Mouse (Mus musculus) adrenal gland, adult 18-20 months (tissue): ENCODE data around the gene Hoxb2. TPM values are rescaled to one million over a fixed set of nuclear protein-coding genes. Genes with fewer than 3 reads are reported as not detected.

Experiments
- DNase-seq, 2 experiments: peaks; one replicate each; pipeline ENCODE4 v3.0.0; 2021 to 2022; ENCODE audit warnings: low spot score in 2 of 2
- long read RNA-seq, 2 experiments: library from polyadenylated mRNA; stranded (forward); transcript quantifications; one replicate each; pipeline ENCODE4 v2.0.0; 2021
- total RNA-seq, 2 experiments: library from RNA; stranded (reverse); gene quantifications; 1 replicate in 1 of 2; 2 replicates in 1 of 2; pipeline ENCODE4 v1.2.3; 2021

Gene Hoxb2
- total RNA-seq = 10 to 100 TPM; 17.1 to 21.5 TPM
- long read RNA-seq, experiment 1, transcript Hoxb2-202 (1 exons, 3,134 nt) = minor isoform, 12 of 27 reads
- long read RNA-seq, experiment 1, transcript Hoxb2-201 (2 exons, 1,628 nt) = major isoform, 15 of 27 reads
- long read RNA-seq, experiment 1, partial matches to known transcripts = 0 of 27 reads
- long read RNA-seq, experiment 1, other reads (novel, unspliced or antisense) = 0 of 27 reads
- long read RNA-seq, experiment 2, transcript Hoxb2-201 (2 exons, 1,628 nt) = major isoform, 35 of 56 reads
- long read RNA-seq, experiment 2, transcript Hoxb2-202 (1 exons, 3,134 nt) = minor isoform, 19 of 56 reads
- long read RNA-seq, experiment 2, partial matches to known transcripts = 0 of 56 reads
- long read RNA-seq, experiment 2, other reads (novel, unspliced or antisense) = 2 of 56 reads

DNA sequence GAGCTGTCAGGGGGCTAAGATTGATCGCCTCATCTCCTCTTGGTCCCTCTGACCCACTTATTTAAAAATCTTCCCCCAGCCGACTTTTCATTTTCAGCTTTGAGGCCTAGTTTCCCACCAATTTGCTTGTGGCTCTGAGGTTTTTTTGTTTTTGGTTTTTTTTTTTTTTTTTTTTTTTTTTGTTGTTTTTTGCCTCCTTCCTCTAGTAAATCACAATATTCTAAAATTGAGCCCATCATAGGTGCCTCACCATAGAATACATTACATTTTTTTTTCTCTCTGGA is at the start of gene Hoxb2:
Gene Hoxb2, plus strand, starts transcription at position 185 of the 284 bp plus-strand sequence.
- DNase-seq = no peak

GRCm38 (mm10) chr11:96301064-96301431 is 49.3 kb upstream of the Hoxb2 start:
- no peak for DNase-seq

- peak; percentile 71 to 76 for DNase-seq
Observed at GRCm38 (mm10) chr11:96301837-96302236, 48.5 kb upstream of the Hoxb2 start.

DNA sequence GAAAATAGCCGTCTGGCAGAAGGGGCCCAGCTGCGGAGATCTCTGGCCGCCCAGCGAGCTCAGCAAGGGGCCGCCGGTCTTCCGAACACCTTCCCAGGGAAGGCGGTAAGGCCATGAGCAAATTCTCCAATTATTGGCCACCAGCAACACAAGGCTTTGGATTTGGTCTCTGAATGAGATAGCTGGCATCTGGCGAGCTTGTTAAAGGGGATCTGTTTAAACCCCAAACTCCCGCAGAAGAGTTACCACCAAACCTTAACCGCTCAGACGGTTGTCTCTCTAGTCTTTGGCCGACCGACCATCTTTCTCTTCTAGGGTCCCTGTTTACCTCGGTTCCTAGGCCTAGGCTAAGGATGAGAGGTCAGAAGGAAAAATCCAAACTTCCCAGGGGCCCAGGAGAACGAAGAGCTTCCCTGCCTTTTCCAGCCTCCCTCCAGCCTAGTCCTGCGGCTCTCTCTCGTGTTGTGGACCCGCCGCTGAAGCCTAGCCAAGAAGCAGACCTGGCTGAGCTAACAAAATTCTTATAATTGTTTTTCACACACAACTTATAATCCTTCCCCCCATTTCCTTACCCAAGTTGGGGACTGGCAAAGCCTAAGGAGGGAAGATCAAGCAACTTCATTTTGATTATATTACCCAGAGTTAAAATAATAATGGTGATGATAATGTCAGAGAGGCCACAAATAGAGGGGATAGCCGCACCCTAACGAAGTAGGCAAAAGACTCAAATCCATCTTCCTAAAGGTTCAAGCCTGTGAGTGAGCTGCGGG is 47.8 kb upstream of the Hoxb2 start:
- DNase-seq = no peak

- peak; percentile 92 for DNase-seq
Observed at GRCm38 (mm10) chr11:96303151-96304099, 46.9 kb upstream of the Hoxb2 start, which contains the start of gene Hoxb5. Gene Hoxb5, plus strand, starts transcription at chr11:96303336.

- peak in 1 of 2 experiments; percentile 40 for DNase-seq
Observed at GRCm38 (mm10) chr11:96304381-96305195, 45.7 kb upstream of the Hoxb2 start.

- DNase-seq = no peak
Observed at GRCm38 (mm10) chr11:96305505-96306182, 44.7 kb upstream of the Hoxb2 start.

DNA sequence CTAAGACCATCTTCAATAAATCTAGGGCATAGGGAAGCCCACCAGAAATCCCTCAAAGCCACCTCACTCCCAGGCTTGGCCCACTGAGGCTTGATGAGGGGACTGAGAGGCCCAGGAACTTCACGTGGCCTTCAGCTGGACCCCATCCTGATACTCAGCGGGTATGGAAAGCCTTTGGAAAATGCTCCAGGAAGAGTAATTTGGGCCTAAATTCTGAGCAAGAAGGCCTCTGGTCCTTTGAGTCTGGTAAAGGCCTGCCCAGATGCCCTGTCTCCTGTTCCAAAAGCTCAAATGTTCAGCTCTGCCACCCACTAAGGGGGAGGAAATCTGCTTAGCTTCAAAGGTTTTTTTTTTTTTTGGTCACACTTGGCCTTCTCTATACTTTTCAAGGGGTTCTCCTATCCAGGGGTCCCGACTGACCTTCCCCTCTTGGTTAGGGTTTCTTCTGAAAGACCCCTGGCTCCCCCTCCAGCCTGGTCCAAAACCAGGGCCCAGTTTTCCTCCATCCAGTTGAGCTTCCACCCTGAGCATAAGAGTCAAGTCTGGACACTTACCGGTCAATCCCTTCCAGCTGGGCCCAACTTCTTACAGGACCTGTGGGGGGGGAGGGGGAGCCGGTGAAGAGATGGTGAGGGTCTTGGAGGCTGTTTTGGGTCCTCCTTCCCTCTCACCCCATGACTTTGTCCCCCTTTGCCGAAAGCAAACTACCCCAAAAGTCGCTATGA is 44.0 kb upstream of the Hoxb2 start:
- no peak for DNase-seq

- no peak for DNase-seq
Observed at GRCm38 (mm10) chr11:96306908-96307269, 43.4 kb upstream of the Hoxb2 start.

DNA sequence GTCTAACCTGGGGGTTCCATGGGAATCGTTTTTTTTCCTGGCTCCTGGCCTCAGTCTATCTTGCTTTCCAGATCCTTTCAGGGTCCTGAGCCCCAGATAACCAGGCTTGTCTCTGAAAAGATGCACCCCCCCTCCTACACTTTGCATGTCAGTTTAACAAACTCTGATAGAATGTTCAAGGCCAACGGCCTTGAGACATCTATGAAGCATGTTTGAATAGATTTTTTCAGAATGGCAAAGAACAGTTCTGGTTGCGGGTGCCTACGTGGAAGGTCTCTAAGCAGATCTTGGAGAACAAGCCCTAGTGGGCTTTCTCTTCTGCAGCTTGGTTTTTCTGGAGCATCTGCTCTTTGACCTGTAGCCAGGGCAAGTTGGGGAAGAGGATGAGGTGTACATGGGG is 41.6 kb upstream of the Hoxb2 start:
- peak in 1 of 2 experiments; percentile 46 for DNase-seq

DNA sequence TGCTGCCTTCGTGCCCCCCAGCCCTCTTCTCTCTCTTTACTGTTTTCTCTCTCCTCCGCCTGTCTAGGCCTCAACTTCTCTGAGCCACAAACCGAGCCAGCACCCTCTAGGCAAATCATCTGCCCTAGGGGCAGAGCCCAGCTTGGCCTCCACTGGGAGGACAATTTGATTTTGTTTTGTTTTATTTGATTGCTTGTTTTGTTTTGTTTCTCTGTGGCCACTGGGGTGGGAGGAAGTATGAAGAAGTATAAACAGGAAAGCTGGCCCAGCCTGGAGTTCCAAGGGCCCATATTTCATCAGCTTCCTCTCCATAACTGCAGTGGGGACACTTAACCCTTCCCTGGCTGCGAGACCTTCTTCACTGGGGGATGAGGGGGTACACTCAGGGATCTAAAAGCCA is 41.0 kb upstream of the Hoxb2 start:
- peak; percentile 33 to 45 for DNase-seq

- DNase-seq = peak in 1 of 2 experiments; percentile 33
Observed at GRCm38 (mm10) chr11:96310183-96310938, 40.0 kb upstream of the Hoxb2 start.

DNA sequence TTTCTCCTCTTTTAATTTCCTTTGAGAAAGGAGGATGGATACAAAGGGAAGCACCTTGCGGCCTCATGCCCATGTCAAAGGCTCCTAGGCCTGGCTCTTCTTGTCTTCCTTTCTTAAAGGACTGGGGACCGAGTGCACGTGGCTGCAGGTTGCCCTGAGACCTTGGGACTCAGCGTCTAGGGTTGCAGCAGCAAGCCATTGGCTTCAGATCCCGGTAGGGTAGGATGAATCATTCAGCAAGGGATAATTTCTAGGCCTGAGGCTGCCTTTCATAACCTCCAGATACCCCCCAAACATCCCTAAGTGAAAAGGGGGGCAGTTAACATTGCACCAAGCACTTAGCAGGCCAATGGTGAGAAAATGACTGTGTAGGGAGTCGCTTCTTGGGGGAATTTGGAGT is 39.2 kb upstream of the Hoxb2 start:
- peak; percentile 43 to 48 for DNase-seq

GRCm38 (mm10) chr11:96311520-96312417 is 38.6 kb upstream of the Hoxb2 start:
- DNase-seq = peak; percentile 68 to 73

GRCm38 (mm10) chr11:96313134-96313533 is 37.2 kb upstream of the Hoxb2 start:
- no peak for DNase-seq

GRCm38 (mm10) chr11:96313806-96314428 is 36.4 kb upstream of the Hoxb2 start:
- DNase-seq = peak in 1 of 2 experiments; percentile 58
